Mouse (Mus musculus) monocyte, adult 2 months (primary cell): Measurements from ENCODE around the gene Mxd4.

Experiments
- DNase-seq, 2 experiments: peaks; one replicate each; pipeline ENCODE4 v3.0.0; 2022; ENCODE audit warnings: low spot score in 2 of 2, low read depth in 1 of 2

Gene Mxd4

DNA sequence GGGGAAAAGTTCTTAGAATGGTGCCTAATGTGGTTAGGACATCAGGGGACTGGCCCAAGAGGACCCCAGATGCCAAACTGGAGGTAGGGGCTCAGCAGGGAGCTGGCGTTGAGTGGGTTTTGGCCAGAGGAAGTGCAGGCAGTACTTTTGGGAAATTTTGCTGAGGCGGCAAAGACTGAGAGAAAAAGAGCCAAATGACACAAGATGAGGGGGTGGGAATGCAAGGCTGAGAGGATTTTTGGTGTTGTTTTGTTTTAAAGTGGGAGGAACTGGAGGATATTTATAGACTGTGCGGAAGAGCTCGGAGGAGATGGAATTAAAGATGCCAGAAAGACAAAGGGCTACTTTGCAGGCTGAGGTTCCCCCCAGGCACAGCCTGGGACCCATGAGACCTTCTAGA is 16.8 kb downstream of the Mxd4 start:
- DNase-seq: no peak

DNA sequence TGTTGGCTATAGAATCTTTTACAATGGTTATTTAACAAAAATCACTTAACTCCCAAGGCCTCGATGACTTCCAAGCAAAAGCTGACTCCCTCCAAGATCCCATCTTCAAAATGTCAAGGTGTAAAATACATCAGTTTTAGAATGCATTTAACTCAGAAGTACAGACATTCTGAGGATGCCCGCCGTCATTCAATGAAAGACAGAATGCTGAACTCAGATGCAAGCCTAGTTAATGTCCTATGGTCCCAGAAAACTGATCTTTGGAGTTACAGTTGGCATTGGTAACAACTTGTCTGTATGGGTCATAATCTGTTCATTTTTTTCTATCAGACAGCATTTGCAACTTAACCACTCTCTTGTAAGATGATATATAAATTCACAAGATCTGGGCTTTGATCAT is 17.6 kb downstream of the Mxd4 start:
- no peak for DNase-seq

DNA sequence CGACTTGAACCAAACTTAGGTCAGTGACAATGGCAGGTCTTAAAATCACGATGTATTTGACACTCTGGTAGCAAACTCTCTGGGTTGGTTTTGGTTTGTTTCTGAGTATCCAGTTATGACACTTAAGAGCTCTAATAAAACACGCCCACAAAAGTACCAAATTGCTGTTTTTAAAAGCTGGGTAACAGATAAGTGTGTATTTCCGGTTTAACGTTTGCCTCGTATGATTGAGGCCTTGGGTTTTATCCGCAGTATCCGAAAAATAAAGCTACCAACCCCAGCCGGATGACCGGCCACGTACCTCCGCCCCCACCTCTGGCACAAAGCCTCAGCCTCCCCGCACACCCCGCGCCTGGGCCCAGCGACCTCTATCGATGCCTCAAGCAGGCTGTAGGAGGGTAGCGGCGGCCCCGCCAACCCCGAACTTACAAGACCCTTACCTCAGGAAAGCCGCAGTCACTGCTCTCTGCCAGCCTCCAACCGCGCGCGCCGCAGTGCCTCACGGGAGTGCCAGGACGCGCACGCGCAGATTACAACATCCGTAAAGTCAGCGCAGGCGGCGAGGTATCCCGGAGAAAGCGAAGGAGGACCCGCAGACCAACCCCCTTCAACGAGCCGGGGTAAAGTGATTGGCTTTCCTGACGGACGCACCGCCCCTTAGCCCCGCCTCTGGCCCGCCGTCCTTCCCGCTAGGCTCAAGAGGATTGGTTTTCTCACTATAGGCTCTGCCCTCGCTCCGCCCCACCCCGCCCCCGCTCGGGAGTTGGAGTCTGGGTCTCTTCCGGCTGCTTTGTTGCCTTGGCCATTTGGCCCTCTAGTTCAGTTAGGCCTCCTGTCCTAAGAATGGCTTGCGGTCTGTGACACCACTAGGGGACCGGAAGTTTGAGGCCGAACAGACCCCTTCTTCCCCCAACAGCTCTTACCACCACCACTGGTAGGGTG is 18.3 kb downstream of the Mxd4 start, which contains the start of the genes Poln and Haus3:
Gene Poln (minus strand): TSS at position 499 of the 942 bp plus-strand sequence.
Gene Haus3 (minus strand): TSS at position 578 of the 942 bp plus-strand sequence.
- DNase-seq: peak; percentile 92 to 93

GRCm38 (mm10) chr5:34167857-34168256 is 19.7 kb downstream of the Mxd4 start:
- DNase-seq: no peak

GRCm38 (mm10) chr5:34165793-34166192 is 21.7 kb downstream of the Mxd4 start:
- no peak for DNase-seq

- no peak for DNase-seq
These were observed 39.0 kb downstream of the Mxd4 start for GRCm38 (mm10) chr5:34148476-34148875.

DNA sequence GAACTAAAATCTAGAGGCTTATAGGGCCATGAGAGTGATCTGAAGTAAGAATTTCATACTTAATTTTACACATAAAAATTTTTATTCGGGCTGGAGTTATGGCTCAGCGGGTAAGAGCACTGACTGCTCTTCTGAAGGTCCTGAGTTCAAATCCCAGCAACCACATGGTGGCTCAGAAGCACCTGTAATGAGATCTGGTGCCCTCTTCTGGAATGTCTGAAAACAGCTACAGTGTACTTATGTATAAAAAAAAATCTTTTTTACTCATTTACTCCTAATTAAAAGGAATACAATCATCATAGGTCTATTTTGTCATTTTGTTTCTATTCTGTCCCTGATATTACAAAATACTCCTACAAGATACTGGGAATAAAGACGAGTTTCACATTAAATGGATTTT is 40.0 kb downstream of the Mxd4 start:
- no peak for DNase-seq

- DNase-seq: no peak
These were observed 47.8 kb downstream of the Mxd4 start for GRCm38 (mm10) chr5:34139751-34140150.

DNA sequence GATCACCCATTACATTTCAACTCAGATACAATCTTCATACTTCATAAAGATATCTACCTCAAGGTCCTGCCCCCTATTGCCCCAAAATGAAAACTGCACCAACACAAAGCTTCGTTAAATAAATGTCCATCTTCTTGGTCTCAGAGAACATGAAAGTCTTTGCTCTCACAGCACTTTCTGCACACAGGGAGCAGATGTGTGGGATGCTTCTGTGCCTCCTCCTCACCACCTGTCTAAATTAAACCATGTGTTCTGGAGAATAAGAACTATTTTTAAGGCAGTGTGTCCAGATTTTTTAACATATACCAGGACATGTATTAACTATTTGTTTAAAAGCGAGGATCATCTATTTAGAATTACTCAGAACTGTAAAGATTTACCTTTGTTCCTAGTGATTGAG is 54.8 kb downstream of the Mxd4 start:
- DNase-seq: no peak

GRCm38 (mm10) chr5:34124131-34124530 is 63.4 kb downstream of the Mxd4 start:
- DNase-seq: no peak
